Mouse (Mus musculus) lung, embryonic 15.5 days (tissue): ENCODE data around the gene Krt81. TPM values are rescaled to one million over a fixed set of nuclear protein-coding genes. Genes with fewer than 3 reads are reported as not detected.

Experiments
- polyA plus RNA-seq: library from polyadenylated mRNA; unstranded; fragments of >200 nt; fragmentation: Nextera tagmentation; extraction: Ambion mirVana; gene quantifications from 2 replicates; pipeline ENCODE4 v1.2.1, GENCODE M21; 2015

Krt81 gene
- polyA plus RNA-seq, 1 experiment from 2014 or later = not detected

Other genes starting within 250 kb of the Krt81 start
- gene Grasp, start 239.6 kb downstream of the Krt81 start, polyA plus RNA-seq = 6.9 and 7.9 TPM in 2 replicates
- 9.2 and 9.9 TPM in 2 replicates for gene Nr4a1, start 209.5 kb downstream of the Krt81 start, polyA plus RNA-seq
- gene Atg101, start 179.5 kb downstream of the Krt81 start, polyA plus RNA-seq = 74.5 and 76.8 TPM in 2 replicates
- gene 6030408B16Rik, start 170.5 kb downstream of the Krt81 start, polyA plus RNA-seq = 48.1 and 50.0 TPM in 2 replicates
- 1.7 and 2.0 TPM in 2 replicates for gene Krt80, start 93.6 kb downstream of the Krt81 start, polyA plus RNA-seq
- gene Krt7, start 52.7 kb downstream of the Krt81 start, polyA plus RNA-seq = 152 and 158 TPM in 2 replicates
- 0.38 and 0.39 TPM in 2 replicates for gene Krt87, start 24.9 kb downstream of the Krt81 start, polyA plus RNA-seq
- gene Krt88, start 16.0 kb downstream of the Krt81 start, polyA plus RNA-seq = not detected in 2 replicates
- not detected in 2 replicates for gene Krt86, start 9.7 kb upstream of the Krt81 start, polyA plus RNA-seq
- gene Krt83, start 27.8 kb upstream of the Krt81 start, polyA plus RNA-seq = 0.13 TPM in 1 of 2 replicates, not detected in the other
- gene Gm49425, start 53.5 kb upstream of the Krt81 start, polyA plus RNA-seq = not detected in 2 replicates
- not detected in 2 replicates for gene Krt84, start 69.1 kb upstream of the Krt81 start, polyA plus RNA-seq
- not detected in 2 replicates for gene Krt82, start 86.9 kb upstream of the Krt81 start, polyA plus RNA-seq
- 0.05 TPM in 1 of 2 replicates, not detected in the other for gene Krt90, start 99.2 kb upstream of the Krt81 start, polyA plus RNA-seq
- 0.05 and 0.14 TPM in 2 replicates for gene Krt75, start 110.2 kb upstream of the Krt81 start, polyA plus RNA-seq
- gene Gm5414, start 164.4 kb upstream of the Krt81 start, polyA plus RNA-seq = not detected in 2 replicates
- gene Gm5478, start 183.6 kb upstream of the Krt81 start, polyA plus RNA-seq = not detected in 2 replicates
- gene Krt6b, start 216.5 kb upstream of the Krt81 start, polyA plus RNA-seq = not detected in 2 replicates
- 0.39 and 1.5 TPM in 2 replicates for gene Krt6a, start 230.6 kb upstream of the Krt81 start, polyA plus RNA-seq
- gene Krt5, start 249.1 kb upstream of the Krt81 start, polyA plus RNA-seq = 4.7 and 11.1 TPM in 2 replicates